Mouse (Mus musculus): ENCODE results near the gene Tcta.

- no peak for TF ChIP-seq EP300 (IDR thresholded peaks at IDR 0.05)
- no peak for TF ChIP-seq CTCF (IDR thresholded peaks at IDR 0.05)
Measured at GRCm38 (mm10) chr9:108260526-108260925, 45.4 kb downstream of the Tcta start.
